Mouse (Mus musculus) thymus, postnatal 36 days (tissue): ENCODE measurements at regions not wholly inside any gene's neighbourhood (a gene's known extent, or its start where the extent isn't known, plus 50 kb on each side); places are given as distances from the start of the nearest gene placed in this dataset.
"Not testable (repeated sequence)": the region's sequence is repeated elsewhere in the genome, so short reads cannot be mapped to it uniquely, and the experiment has no call there.

Experiments used
- DNase-seq, 2 experiments: peaks; one replicate each; pipeline ENCODE4 v3.0.0; 2022; ENCODE audit warnings: mixed read lengths in 2 of 2

- no peak for DNase-seq
Measured at GRCm38 (mm10) chr15:5872042-5872441, 427.5 kb upstream of the Dab2 start.

GRCm38 (mm10) chr15:5877749-5878148, 421.8 kb upstream of the Dab2 start:
- no peak for DNase-seq

- no peak for DNase-seq
Measured at GRCm38 (mm10) chr15:5891188-5891587, 408.4 kb upstream of the Dab2 start.

- DNase-seq, result no peak
Measured at GRCm38 (mm10) chr15:5892034-5892433, 407.6 kb upstream of the Dab2 start.

GRCm38 (mm10) chr15:5895688-5896470, 403.7 kb upstream of the Dab2 start:
- not testable (repeated sequence) for DNase-seq

DNA sequence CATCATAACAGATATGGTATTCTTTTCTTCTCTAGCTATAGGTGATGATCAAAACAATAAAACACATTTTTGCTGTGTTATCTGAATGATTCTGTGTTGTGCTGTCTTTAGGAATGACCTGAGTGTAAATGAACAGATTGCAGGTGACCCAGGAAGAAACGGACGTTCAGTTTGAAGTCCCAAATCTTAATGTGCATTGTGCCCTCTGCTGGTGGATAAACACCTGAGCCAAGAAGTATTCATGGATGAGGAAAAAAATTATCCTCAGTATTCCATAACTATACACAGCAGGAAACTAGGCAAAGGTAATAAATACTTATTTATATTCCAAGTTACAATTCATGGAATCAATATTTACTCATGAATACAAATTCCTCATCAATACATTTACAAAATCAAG, 384.3 kb upstream of the Dab2 start:
- DNase-seq, result peak; percentile 10 to 12

DNA sequence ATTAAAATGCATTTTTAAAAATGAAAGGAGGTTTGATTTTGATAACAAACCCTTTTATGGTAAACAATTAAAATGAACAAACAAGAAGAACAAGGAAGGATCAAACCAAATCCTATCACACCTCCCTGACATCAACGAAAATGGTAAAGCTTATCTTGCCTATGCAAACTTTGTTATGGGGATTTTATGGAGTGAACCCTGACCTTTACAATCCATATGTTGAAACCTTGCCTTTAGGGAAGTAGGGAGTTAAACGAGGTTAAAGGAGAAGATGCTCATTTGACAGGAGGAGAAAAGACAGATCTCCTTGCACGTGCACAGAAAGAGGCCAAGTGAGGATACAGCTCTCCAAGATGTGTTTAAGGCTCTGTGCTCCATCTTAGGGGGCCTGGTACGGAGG, 379.5 kb upstream of the Dab2 start:
- no peak for DNase-seq

GRCm38 (mm10) chr15:5927768-5928167, 371.8 kb upstream of the Dab2 start:
- no peak for DNase-seq

- no peak for DNase-seq
Measured at GRCm38 (mm10) chr15:5933586-5933985, 366.0 kb upstream of the Dab2 start.

GRCm38 (mm10) chr15:5940945-5941344, 358.6 kb upstream of the Dab2 start:
- DNase-seq, result no peak

- no peak for DNase-seq
Measured at GRCm38 (mm10) chr15:5946650-5947049, 352.9 kb upstream of the Dab2 start.

- no peak for DNase-seq
Measured at GRCm38 (mm10) chr15:5950919-5951318, 348.7 kb upstream of the Dab2 start.

- not testable (repeated sequence) for DNase-seq
Measured at GRCm38 (mm10) chr15:5951661-5952060, 347.9 kb upstream of the Dab2 start.

DNA sequence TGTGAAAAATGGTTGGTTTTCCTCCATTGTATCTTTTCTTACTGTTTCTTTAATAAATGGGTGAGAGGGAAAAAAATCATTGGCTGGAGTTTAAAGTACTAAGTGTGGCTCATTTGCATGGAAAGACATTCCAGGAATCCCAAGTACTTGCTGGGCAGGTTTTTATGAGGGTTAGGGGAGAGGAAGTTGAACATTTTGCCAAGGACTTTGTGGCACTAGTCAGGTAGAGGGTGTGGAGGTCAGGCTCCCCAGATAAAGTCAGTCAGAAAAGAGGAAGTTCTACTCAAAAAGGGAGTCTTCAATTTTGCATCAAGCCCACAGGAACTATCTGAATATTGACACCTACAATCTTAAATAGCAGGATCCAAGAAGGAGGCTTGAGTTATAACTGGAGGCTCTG, 346.5 kb upstream of the Dab2 start:
- no peak for DNase-seq

GRCm38 (mm10) chr15:5991351-5992065, 308.1 kb upstream of the Dab2 start:
- DNase-seq, result no peak

- DNase-seq, result not testable (repeated sequence)
Measured at GRCm38 (mm10) chr15:5992146-5992545, 307.4 kb upstream of the Dab2 start.

DNA sequence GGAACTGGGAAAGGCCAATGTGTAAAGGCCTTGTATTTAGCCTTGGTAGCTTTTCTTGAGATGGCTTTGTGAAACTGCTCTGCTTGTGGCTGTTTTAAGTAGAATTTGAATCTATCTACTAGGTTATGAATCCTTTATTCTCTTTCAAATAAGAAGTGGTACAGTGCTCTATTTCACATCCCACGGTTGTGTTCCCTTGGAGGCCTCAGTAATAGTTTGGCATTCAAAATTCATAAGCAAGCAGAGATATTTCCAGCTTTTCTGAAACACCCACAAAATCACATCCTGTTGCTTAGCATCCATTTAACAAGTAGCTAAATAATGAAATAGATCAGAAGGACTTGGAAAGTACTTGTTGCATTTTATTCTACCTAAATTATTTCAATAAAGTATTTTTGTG, 298.8 kb upstream of the Dab2 start:
- no peak for DNase-seq

- DNase-seq, result no peak
Measured at GRCm38 (mm10) chr15:6001394-6001793, 298.2 kb upstream of the Dab2 start.

DNA sequence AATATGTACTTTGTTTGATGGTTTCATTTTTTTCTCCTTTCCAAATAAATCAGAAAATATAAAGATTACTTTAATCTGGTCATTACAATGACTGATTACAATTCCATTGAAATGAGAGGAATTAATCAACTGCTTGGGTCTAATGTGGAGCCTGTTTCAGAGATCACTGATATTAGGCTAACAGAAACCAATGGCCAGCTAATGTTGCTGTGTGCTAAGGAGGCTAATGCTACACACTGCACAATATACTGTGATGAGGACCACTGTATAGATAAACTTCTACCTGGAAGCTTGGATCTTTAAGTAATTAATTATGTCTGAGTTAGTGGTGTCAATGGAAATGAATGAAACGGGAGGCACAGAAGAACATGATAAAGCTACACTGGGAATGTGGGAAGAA, 284.6 kb upstream of the Dab2 start:
- DNase-seq, result no peak

DNA sequence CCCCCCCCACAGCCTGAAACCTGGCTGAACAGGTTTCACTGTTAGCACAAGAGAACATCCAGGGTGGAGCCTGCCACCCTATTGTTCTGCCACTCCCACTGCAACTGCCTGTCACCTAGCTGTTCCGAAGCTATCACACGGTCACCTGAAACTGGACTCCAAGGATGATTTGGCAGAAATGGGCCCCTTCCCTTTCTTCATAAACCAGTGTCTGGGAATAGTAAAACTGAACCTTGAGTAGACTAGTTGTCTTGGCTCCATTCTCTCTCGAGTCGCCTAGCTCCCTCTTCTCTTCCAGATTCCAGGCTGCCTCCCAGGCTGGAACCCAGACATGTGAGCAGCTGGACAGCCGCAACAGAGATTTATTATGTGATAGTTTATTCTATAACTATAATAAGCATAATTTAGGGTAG, 282.9 kb upstream of the Dab2 start:
- DNase-seq, result no peak

DNA sequence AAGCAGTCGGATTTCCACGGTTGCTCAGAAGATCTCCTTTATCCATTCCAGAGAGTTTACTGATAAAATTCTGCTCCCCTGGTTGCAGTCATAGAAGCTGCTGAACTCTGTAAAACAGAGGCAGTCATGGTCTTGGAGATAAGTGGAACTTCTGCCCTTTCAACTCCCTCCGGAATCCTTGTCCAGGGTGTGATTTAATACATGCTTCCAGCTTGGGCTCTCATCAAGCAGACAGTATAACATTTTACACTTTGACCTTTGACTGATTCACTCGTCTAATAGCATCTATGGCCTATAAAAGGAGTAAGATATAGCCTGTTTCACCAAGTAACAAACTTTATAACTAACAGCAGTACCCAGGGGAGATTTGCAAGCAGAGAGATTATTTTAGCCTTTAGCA, 274.0 kb upstream of the Dab2 start:
- DNase-seq, result no peak

GRCm38 (mm10) chr15:6029214-6029613, 270.4 kb upstream of the Dab2 start:
- no peak for DNase-seq

DNA sequence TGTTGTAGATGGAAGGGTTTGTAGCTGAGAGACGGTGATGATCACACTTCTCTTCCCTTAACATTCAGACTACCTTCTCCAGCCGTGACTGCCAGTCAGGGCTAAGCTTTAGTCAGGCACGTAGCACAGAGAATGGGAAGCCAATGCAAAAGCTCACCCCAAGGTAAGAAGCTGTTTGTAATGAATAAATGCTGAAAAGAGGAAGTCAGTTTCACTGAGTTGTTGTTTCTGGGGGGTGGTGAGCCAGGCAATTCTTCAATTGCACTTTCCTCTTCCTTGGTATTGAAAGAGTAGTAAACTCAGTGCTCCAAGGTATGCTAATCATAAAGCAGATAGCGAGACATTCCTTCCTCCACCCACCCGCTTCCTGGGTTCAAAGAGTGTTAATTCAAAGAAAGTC, 269.2 kb upstream of the Dab2 start:
- DNase-seq, result no peak

GRCm38 (mm10) chr15:6034156-6034555, 265.4 kb upstream of the Dab2 start:
- DNase-seq, result no peak
